Mouse (Mus musculus) erythroblast, embryonic 14.5 days (primary cell): ENCODE measurements around the gene Frmd4b.

Experiments used
- GATA1 ChIP-seq: IDR thresholded peaks from 2 replicates; pipeline ENCODE4 v1.6.1; 2012; ENCODE audit warnings: low read length, inconsistent platforms, mixed read lengths
- TAL1 ChIP-seq: IDR thresholded peaks from 3 replicates; pipeline ENCODE4 v1.6.1; 2012; ENCODE audit warnings: low read length, inconsistent platforms, mixed read lengths

GRCm38 (mm10) chr6:97434753-97435152, 182.6 kb downstream of the Frmd4b start:
- TF ChIP-seq TAL1 (no peak), GATA1 (no peak)
